Mouse (Mus musculus) frontal cortex, adult 2 months (tissue): Measurements from ENCODE around the gene Cdh4. TPM values are rescaled to one million over a fixed set of nuclear protein-coding genes. Genes with fewer than 3 reads are reported as not detected.
A peak's percentile ranks its signal among the peaks of the same experiment; 100 is the strongest.

Experiments used
- DNase-seq, 2 experiments: peaks; one replicate each; pipeline ENCODE4 v3.0.0; 2022; ENCODE audit warnings: low spot score in 1 of 2; ENCODE audit errors: extremely low spot score in 1 of 2
- polyA plus RNA-seq: library from polyadenylated mRNA; depleted of rRNA; stranded (reverse); fragments of >200 nt; gene quantifications from 2 replicates; pipeline ENCODE4 v1.2.3, GENCODE M21; 2012

Gene Cdh4
- polyA plus RNA-seq, 1 experiment: 21.5 TPM

- no peak for DNase-seq
These were observed 278.1 kb downstream of the Cdh4 start for GRCm38 (mm10) chr2:179720366-179720765.

GRCm38 (mm10) chr2:179721534-179722516 lies 279.6 kb downstream of the Cdh4 start:
- peak in 1 of 2 experiments; percentile 68 for DNase-seq

GRCm38 (mm10) chr2:179722776-179723386 lies 280.6 kb downstream of the Cdh4 start:
- DNase-seq: no peak

GRCm38 (mm10) chr2:179723401-179723800 lies 281.2 kb downstream of the Cdh4 start:
- no peak for DNase-seq

GRCm38 (mm10) chr2:179729002-179729401 lies 286.8 kb downstream of the Cdh4 start:
- no peak for DNase-seq

- no peak for DNase-seq
These were observed 287.6 kb downstream of the Cdh4 start for GRCm38 (mm10) chr2:179729802-179730201.

GRCm38 (mm10) chr2:179733141-179733831 lies 291.1 kb downstream of the Cdh4 start:
- no peak for DNase-seq

- DNase-seq: no peak
These were observed 300.2 kb downstream of the Cdh4 start for GRCm38 (mm10) chr2:179742419-179742818.

- no peak for DNase-seq
These were observed 300.6 kb downstream of the Cdh4 start for GRCm38 (mm10) chr2:179742828-179743227.

- no peak for DNase-seq
These were observed 304.3 kb downstream of the Cdh4 start for GRCm38 (mm10) chr2:179746491-179746890.

- DNase-seq: no peak
These were observed 307.2 kb downstream of the Cdh4 start for GRCm38 (mm10) chr2:179749399-179749798.

GRCm38 (mm10) chr2:179753811-179754210 lies 311.6 kb downstream of the Cdh4 start:
- no peak for DNase-seq

GRCm38 (mm10) chr2:179754776-179755175 lies 312.5 kb downstream of the Cdh4 start:
- peak; percentile 30 to 66 for DNase-seq

- no peak for DNase-seq
These were observed 319.6 kb downstream of the Cdh4 start for GRCm38 (mm10) chr2:179761718-179762441.

GRCm38 (mm10) chr2:179762521-179763305 lies 320.5 kb downstream of the Cdh4 start:
- peak in 1 of 2 experiments; percentile 46 for DNase-seq

GRCm38 (mm10) chr2:179764460-179764859 lies 322.2 kb downstream of the Cdh4 start:
- DNase-seq: no peak

GRCm38 (mm10) chr2:179766664-179767526 lies 324.7 kb downstream of the Cdh4 start:
- no peak for DNase-seq

GRCm38 (mm10) chr2:179767527-179767849 lies 325.3 kb downstream of the Cdh4 start:
- DNase-seq: no peak

GRCm38 (mm10) chr2:179769137-179769536 lies 326.9 kb downstream of the Cdh4 start:
- peak in 1 of 2 experiments; percentile 69 for DNase-seq
